Mouse (Mus musculus) spleen, adult 2 months (tissue): ENCODE results near the gene Olfr862.

ENCODE experiments used
- CTCF ChIP-seq: fragments of 200-500 bp; IDR thresholded peaks from 2 replicates; pipeline ENCODE4 v1.5.1; 2011; ENCODE audit warnings: mild to moderate bottlenecking, inconsistent platforms; ENCODE audit not compliant: insufficient read depth, insufficient read length, insufficient replicate concordance; ENCODE audit errors: extremely low read depth
- POLR2A ChIP-seq: fragments of 200-500 bp; IDR thresholded peaks from 2 replicates; pipeline ENCODE4 v1.6.1; 2011; ENCODE audit warnings: low read depth, low read length, inconsistent platforms

DNA sequence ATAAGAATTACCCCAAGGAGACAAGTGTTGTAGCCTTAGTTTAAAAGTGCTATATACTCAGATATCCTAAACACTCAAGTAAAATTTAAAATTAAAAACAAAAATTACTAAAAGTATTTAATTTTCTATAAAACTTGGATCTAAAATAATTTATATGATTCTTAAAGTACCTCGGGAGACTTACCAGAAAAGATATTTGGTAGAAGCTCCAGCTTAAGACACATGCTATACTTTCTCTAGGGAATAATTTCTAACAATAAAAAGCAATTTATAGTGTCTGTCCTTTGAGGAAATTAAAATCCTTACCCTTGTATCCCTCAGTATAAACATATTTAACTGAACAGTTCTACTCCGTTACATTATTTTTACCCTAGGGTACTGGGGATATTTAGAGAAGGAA is 28.8 kb upstream of the Olfr862 start, which contains the start of gene Olfr77:
- TF ChIP-seq CTCF = no peak
- TF ChIP-seq POLR2A = no peak
